Mouse (Mus musculus): ENCODE data around the gene Nova2. TPM values are rescaled to one million over a fixed set of nuclear protein-coding genes. Genes with fewer than 3 reads are reported as not detected.

Gene Nova2
- polyA plus RNA-seq, 1 experiment from 2014 or later: 1.2 TPM

DNA sequence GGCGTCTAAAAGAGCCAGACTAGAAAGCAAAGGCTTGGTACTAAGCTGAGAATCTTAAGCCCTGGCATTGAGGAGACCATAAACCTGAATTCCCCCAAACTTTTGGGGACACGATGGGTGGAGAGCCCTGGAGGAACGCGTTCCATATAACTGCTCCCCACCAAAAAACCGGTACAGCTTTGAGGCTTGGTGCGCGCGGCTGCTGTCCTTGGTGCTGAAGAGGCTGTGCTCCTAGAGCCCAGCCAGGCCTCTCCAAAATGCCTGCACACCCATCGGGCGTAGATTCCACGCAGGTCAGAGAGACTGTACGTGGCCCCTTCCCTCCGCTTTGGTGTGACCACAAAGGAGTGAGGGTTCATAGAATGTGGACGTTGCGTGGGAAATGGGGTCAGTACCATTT lies 25.7 kb downstream of the Nova2 start:
- no peaks in the 10 kb centered on the region for H3K4me1 ChIP-seq (ENCODE audit: insufficient read depth, low read depth, low read length)
- no peak for TF ChIP-seq EP300 (IDR thresholded peaks at IDR 0.05)
- TF ChIP-seq CTCF (IDR thresholded peaks at IDR 0.05): no peak
- H3K4me2 ChIP-seq (replicated peaks; ENCODE audit: low read depth, low read length): no peak overlapping the region
- H3K4me3 ChIP-seq (ENCODE audit: low read depth, low read length): no peak overlapping the region
- 20% methylated on average over 15 of the region's 15 CpGs for WGBS
- ATAC-seq (no peak), DNase-seq (ENCODE audit: low spot score) (peak; percentile 58)
- no peak overlapping the region for H3K27ac ChIP-seq (ENCODE audit: low read length)
- H3K36me3 ChIP-seq (ENCODE audit: insufficient read depth, low read length): no peaks in the 10 kb centered on the region
- H3K9me3 ChIP-seq (ENCODE audit: low read length): no peaks in the 10 kb centered on the region
- no peak overlapping the region for H3K9ac ChIP-seq (replicated peaks; ENCODE audit: low read depth)
- H3K27me3 ChIP-seq (replicated peaks; ENCODE audit: insufficient read depth, low read length): no peaks in the 10 kb centered on the region

DNA sequence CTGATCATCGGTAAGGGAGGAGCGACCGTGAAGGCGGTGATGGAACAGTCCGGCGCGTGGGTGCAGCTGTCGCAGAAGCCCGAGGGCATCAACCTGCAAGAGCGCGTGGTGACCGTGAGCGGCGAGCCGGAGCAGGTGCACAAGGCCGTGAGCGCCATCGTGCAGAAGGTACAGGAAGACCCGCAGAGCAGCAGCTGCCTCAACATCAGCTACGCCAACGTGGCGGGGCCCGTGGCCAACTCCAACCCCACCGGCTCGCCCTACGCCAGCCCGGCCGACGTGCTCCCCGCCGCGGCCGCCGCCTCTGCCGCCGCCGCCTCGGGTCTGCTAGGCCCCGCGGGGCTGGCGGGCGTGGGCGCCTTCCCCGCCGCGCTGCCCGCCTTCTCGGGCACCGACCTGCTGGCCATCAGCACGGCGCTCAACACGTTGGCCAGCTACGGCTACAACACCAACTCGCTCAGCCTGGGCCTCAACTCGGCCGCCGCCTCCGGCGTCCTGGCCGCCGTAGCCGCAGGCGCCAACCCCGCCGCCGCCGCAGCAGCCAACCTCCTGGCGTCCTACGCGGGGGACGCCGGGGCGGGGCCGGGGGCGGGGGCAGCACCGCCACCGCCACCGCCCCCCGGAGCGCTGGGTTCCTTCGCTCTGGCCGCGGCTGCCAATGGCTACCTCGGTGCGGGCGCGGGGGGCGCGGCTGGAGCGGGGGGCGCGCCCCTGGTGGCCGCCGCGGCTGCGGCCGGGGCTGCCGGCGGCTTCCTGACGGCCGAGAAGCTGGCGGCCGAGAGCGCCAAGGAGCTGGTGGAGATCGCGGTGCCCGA lies 32.1 kb downstream of the Nova2 start:
- H3K36me3 ChIP-seq (ENCODE audit: insufficient read depth, low read length): no peaks in the 10 kb centered on the region
- TF ChIP-seq EP300 (IDR thresholded peaks at IDR 0.05) (no peak), CTCF (IDR thresholded peaks at IDR 0.05) (no peak; the same call in 1 of the 2 replicates)
- 2% methylated on average over 67 of the region's 107 CpGs for whole genome bisulfite sequencing
- H3K27me3 ChIP-seq (replicated peaks; ENCODE audit: insufficient read depth, low read length): peaks cover 9% of the 10 kb centered on the region; the same call in 1 of the 2 replicates
- peak overlapping the region; percentile 93 for H3K4me2 ChIP-seq (replicated peaks; ENCODE audit: low read depth, low read length)
- H3K4me3 ChIP-seq (ENCODE audit: low read depth, low read length): peak overlapping the region; percentile 51
- H3K9ac ChIP-seq (replicated peaks; ENCODE audit: low read depth): peak overlapping the region; percentile 12; the same call in 1 of the 2 replicates
- no peaks in the 10 kb centered on the region for H3K9me3 ChIP-seq (ENCODE audit: low read length)
- no peaks in the 10 kb centered on the region for H3K4me1 ChIP-seq (ENCODE audit: insufficient read depth, low read depth, low read length)
- ATAC-seq (peak; percentile 90), DNase-seq (ENCODE audit: low spot score) (peak; percentile 81)
- peak overlapping the region; percentile 57; the same call in 1 of the 2 replicates for H3K27ac ChIP-seq (ENCODE audit: low read length)

DNA sequence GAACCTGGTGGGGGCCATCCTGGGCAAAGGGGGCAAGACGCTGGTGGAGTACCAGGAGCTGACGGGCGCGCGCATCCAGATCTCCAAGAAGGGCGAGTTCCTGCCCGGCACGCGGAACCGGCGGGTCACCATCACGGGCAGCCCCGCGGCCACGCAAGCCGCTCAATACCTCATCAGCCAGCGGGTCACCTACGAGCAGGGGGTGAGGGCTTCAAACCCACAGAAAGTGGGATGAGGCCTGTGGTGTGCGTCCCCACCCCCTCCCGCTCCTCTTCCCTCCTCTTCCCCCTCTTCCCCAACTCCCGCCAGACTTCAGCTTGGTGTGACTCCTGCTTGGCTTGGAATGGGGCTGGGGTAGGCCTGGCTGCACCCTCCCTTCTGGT lies 32.7 kb downstream of the Nova2 start:
- Histone ChIP-seq H3K4me1 (ENCODE audit: insufficient read depth, low read depth, low read length) (no peaks in the 10 kb centered on the region), H3K9me3 (ENCODE audit: low read length) (no peaks in the 10 kb centered on the region), H3K36me3 (ENCODE audit: insufficient read depth, low read length) (no peaks in the 10 kb centered on the region), H3K4me2 (replicated peaks; ENCODE audit: low read depth, low read length) (peak overlapping the region; percentile 93), H3K4me3 (ENCODE audit: low read depth, low read length) (peak overlapping the region; percentile 51), H3K9ac (replicated peaks; ENCODE audit: low read depth) (no peak overlapping the region; the same call in 1 of the 2 replicates), H3K27me3 (replicated peaks; ENCODE audit: insufficient read depth, low read length) (peaks cover 13% of the 10 kb centered on the region; the same call in 1 of the 2 replicates), H3K27ac (ENCODE audit: low read length) (peak overlapping the region; percentile 57)
- TF ChIP-seq EP300 (IDR thresholded peaks at IDR 0.05) (no peak), CTCF (IDR thresholded peaks at IDR 0.05) (no peak)
- DNase-seq (ENCODE audit: low spot score): peak; percentile 19
- no peak for ATAC-seq
- WGBS: 5% methylated on average over 16 of the region's 21 CpGs

DNA sequence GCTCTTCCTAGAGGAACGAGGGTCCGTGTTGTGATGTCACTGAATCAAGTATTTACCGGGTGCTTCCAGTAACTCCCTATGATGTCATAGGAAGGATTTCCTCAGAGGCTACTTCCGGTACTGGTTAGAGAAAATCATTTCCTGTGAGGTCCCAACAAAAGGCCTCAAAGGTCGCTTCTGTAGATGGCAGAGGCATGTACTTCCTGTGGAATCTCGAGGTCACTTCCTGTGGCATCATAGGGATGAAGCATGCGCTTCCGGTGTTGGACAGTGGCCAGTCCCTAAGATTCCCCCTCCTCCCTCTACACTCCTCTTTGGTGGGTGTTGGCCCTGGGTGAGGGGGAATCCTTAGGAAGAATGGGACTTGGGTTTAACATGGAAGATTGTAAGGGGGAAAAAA lies 33.8 kb downstream of the Nova2 start:
- H3K27me3 ChIP-seq (replicated peaks; ENCODE audit: insufficient read depth, low read length): peaks cover 19% of the 10 kb centered on the region; the same call in 1 of the 2 replicates

DNA sequence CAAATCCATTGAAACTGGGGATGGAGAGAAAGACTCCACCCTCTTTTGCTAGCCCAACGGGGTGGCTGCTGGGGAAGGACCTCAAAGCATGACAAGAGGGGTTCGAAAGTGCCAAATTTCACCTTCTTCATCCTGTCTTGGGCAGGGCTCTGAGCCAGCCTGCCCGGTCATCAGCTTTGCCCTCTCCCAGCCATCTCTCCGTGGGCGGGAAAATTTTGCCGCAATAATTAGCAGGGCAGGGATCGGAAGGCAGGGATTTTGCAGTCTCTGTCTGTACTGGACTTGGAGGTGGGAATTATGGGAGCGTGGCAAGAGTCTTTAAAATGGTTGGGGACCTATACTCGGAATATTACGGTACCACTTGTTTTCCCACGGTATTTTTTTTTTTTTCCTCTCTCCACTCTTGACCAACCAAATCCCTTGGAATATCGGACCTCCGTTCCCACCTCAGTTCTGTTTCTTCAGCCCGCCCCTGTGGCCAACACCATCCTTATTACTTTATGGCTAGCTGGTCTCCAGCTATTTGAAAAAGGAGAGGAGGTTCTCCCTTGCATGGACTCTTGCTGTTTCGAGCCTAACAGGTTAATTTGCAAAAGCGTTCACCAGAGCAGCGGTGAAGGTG lies 36.6 kb downstream of the Nova2 start:
- no peak for DNase-seq (ENCODE audit: low spot score)
- H3K4me3 ChIP-seq (ENCODE audit: low read depth, low read length): no peak overlapping the region
- WGBS: 6% methylated on average over 17 of the region's 17 CpGs
- no peak for ATAC-seq
- H3K4me1 ChIP-seq (ENCODE audit: insufficient read depth, low read depth, low read length): no peaks in the 10 kb centered on the region
- peaks cover 21% of the 10 kb centered on the region; the same call in 1 of the 2 replicates for H3K27me3 ChIP-seq (replicated peaks; ENCODE audit: insufficient read depth, low read length)
- H3K27ac ChIP-seq (ENCODE audit: low read length): no peak overlapping the region
- no peak overlapping the region for H3K9ac ChIP-seq (replicated peaks; ENCODE audit: low read depth)
- H3K4me2 ChIP-seq (replicated peaks; ENCODE audit: low read depth, low read length): no peak overlapping the region
- no peaks in the 10 kb centered on the region for H3K9me3 ChIP-seq (ENCODE audit: low read length)
- no peaks in the 10 kb centered on the region for H3K36me3 ChIP-seq (ENCODE audit: insufficient read depth, low read length)
- TF ChIP-seq CTCF (IDR thresholded peaks at IDR 0.05) (no peak), EP300 (IDR thresholded peaks at IDR 0.05) (no peak)

More for the DNA sequence above, 33.8 kb downstream of the Nova2 start:
- peak overlapping the region; percentile 70 for H3K27ac ChIP-seq (ENCODE audit: low read length)
- no peak overlapping the region for H3K9ac ChIP-seq (replicated peaks; ENCODE audit: low read depth)
- H3K9me3 ChIP-seq (ENCODE audit: low read length): no peaks in the 10 kb centered on the region
- TF ChIP-seq CTCF (IDR thresholded peaks at IDR 0.05): no peak
- TF ChIP-seq EP300 (IDR thresholded peaks at IDR 0.05): peak; percentile 99
- H3K4me1 ChIP-seq (ENCODE audit: insufficient read depth, low read depth, low read length): no peaks in the 10 kb centered on the region
- ATAC-seq (peak; percentile 72), DNase-seq (ENCODE audit: low spot score) (peak; percentile 78)
- H3K36me3 ChIP-seq (ENCODE audit: insufficient read depth, low read length): no peaks in the 10 kb centered on the region
- H3K4me2 ChIP-seq (replicated peaks; ENCODE audit: low read depth, low read length): no peak overlapping the region
- WGBS: 32% methylated on average over 8 of the region's 8 CpGs
- H3K4me3 ChIP-seq (ENCODE audit: low read depth, low read length): no peak overlapping the region

DNA sequence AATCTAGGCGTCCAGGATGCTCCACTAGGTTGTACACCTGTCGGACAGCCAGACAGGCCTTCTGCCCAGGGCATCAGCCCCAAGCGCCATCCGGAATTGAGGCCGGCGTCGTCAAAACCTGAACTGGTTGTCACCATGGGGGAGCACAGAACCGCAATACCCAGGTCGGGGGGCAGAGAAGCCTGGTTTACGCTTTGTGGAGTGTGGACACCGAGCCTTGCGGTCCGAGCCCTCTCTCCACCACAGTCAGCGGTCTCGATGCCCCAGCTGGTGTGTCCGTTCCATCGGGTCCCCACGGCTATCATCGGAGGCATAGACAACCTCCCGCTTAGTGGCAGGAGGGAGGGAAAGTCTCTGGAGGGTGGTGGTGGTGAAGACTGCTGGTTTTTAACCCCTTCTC lies 37.1 kb downstream of the Nova2 start:
- Histone ChIP-seq H3K27ac (ENCODE audit: low read length) (no peak overlapping the region), H3K9ac (replicated peaks; ENCODE audit: low read depth) (no peak overlapping the region), H3K4me1 (ENCODE audit: insufficient read depth, low read depth, low read length) (no peaks in the 10 kb centered on the region), H3K9me3 (ENCODE audit: low read length) (no peaks in the 10 kb centered on the region), H3K36me3 (ENCODE audit: insufficient read depth, low read length) (no peaks in the 10 kb centered on the region), H3K4me3 (ENCODE audit: low read depth, low read length) (no peak overlapping the region), H3K27me3 (replicated peaks; ENCODE audit: insufficient read depth, low read length) (peaks cover 21% of the 10 kb centered on the region; the same call in 1 of the 2 replicates), H3K4me2 (replicated peaks; ENCODE audit: low read depth, low read length) (no peak overlapping the region)
- TF ChIP-seq EP300 (IDR thresholded peaks at IDR 0.05) (no peak), CTCF (IDR thresholded peaks at IDR 0.05) (no peak)
- DNase-seq (ENCODE audit: low spot score) (no peak), ATAC-seq (no peak)
- WGBS: 6% methylated on average over 19 of the region's 20 CpGs
